Mouse (Mus musculus): ENCODE measurements around the gene Surf2.

DNA sequence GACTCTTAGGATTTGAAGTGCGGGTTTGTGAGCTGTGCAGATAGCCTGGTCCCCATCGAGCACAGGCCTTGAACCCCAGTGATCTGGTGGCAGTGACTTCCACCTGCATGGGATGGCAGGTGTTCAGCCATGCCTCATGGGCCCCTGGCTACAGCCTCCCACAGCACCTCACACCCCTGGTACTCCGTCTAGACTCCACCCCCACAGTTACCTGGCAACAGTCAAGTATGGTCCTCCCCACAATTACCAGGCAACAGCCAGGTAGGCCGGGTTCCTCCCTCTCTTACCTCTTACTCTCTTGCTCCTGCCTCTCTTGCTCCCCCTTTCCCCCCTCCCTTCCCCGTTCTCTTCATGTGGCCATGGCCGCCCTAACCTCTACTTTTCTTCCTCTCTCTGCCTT lies 45.5 kb upstream of the Surf2 start:
- TF ChIP-seq CTCF (conservative IDR thresholded peaks at IDR 0.05 in 1 of 2, IDR thresholded peaks at IDR 0.05 in 1 of 2; ENCODE audit: low read depth in 2 of 2, low read length in 2 of 2) (no peak), POLR2A (IDR thresholded peaks at IDR 0.05; ENCODE audit: low read depth, low read length) (no peak)

All from CH12.LX (cell line).